Comparison of ENCODE assay signal across 22 mouse cellular contexts in genomic region chr19:7374491-7374890, GRCm38 (mm10). TPM values are rescaled to one million over a fixed set of nuclear protein-coding genes. Genes with fewer than 3 reads are reported as not detected.
DNase-seq lines count a peak whose midpoint lies in the region; ATAC-seq and TF ChIP-seq lines count a peak whose summit lies in the region.
"Had no signal": no experiment of that assay in that cellular context is flagged by ENCODE, and none has a peak within 500 bp of the region (broad histone marks: within the 10 kb centered on the region; RNA-seq: fewer than 3 reads in every experiment).

No protein-coding gene starts in this region.

- no peak overlapping the region for H3K4me3 ChIP-seq in embryonic facial prominence, embryonic 11.5 days (ENCODE audit: low read depth, low read length)
- no peak overlapping the region for H3K4me3 ChIP-seq in embryonic facial prominence, embryonic 10.5 days
- H3K4me3 ChIP-seq in hindbrain, embryonic 16.5 days (ENCODE audit: low read length) = no peak overlapping the region
- no peak overlapping the region for H3K4me3 ChIP-seq in hindbrain, embryonic 12.5 days
- no peak overlapping the region for H3K4me3 ChIP-seq in midbrain, embryonic 13.5 days (replicated peaks)
- no peak overlapping the region for H3K4me3 ChIP-seq in midbrain, embryonic 16.5 days (ENCODE audit: low read depth, low read length)
- H3K4me3 ChIP-seq in stomach, postnatal 0 days (ENCODE audit: low read depth, low read length) = no peak overlapping the region
- H3K4me3 ChIP-seq: forebrain, embryonic 12.5 days; heart, adult 2 months; heart, embryonic 12.5 days had no signal

- H3K27me3 ChIP-seq in embryonic facial prominence, embryonic 11.5 days (ENCODE audit: control insufficient read depth, insufficient read depth, low read length) = no peaks in the 10 kb centered on the region
- H3K27me3 ChIP-seq in embryonic facial prominence, embryonic 10.5 days (replicated peaks; ENCODE audit: low read depth, poor library complexity, severe bottlenecking) = no peaks in the 10 kb centered on the region
- no peaks in the 10 kb centered on the region for H3K27me3 ChIP-seq in hindbrain, embryonic 16.5 days (replicated peaks; ENCODE audit: control insufficient read depth, insufficient read depth, low read length)
- H3K27me3 ChIP-seq in hindbrain, embryonic 12.5 days = no peaks in the 10 kb centered on the region
- no peaks in the 10 kb centered on the region for H3K27me3 ChIP-seq in midbrain, embryonic 13.5 days
- H3K27me3 ChIP-seq in midbrain, embryonic 16.5 days (ENCODE audit: control insufficient read depth, insufficient read depth, low read depth, low read length) = no peaks in the 10 kb centered on the region
- no peaks in the 10 kb centered on the region for H3K27me3 ChIP-seq in stomach, postnatal 0 days (ENCODE audit: control insufficient read depth, insufficient read depth, low read length)
- H3K27me3 ChIP-seq: forebrain, embryonic 12.5 days; heart, embryonic 12.5 days had no signal

- H3K4me1 ChIP-seq in embryonic facial prominence, embryonic 11.5 days (ENCODE audit: control insufficient read depth, insufficient read depth, low read length) = no peaks in the 10 kb centered on the region
- H3K4me1 ChIP-seq in embryonic facial prominence, embryonic 10.5 days = 0 out of 2 replicates have a peak, but pooled peaks cover 4% of the 10 kb centered on the region
- H3K4me1 ChIP-seq in hindbrain, embryonic 16.5 days (ENCODE audit: control insufficient read depth, insufficient read depth, low read depth, low read length) = peaks cover 2% of the 10 kb centered on the region
- H3K4me1 ChIP-seq in hindbrain, embryonic 12.5 days = peaks cover 7% of the 10 kb centered on the region
- H3K4me1 ChIP-seq in midbrain, embryonic 13.5 days (replicated peaks) = peaks cover 13% of the 10 kb centered on the region
- peaks cover 4% of the 10 kb centered on the region for H3K4me1 ChIP-seq in midbrain, embryonic 16.5 days (ENCODE audit: control insufficient read depth, insufficient read depth, low read length)
- H3K4me1 ChIP-seq in stomach, postnatal 0 days (replicated peaks; ENCODE audit: control insufficient read depth, insufficient read depth) = no peaks in the 10 kb centered on the region

- 0 out of 2 replicates have a peak, but pooled peaks have one; percentile 18 for ATAC-seq in embryonic facial prominence, embryonic 11.5 days (replicated peaks; ENCODE audit: insufficient number of reproducible peaks, low FRiP score, low TSS enrichment, low read depth)
- ATAC-seq in hindbrain, embryonic 16.5 days = 0 out of 2 replicates have a peak, but pooled peaks have one; percentile 42
- no peak for ATAC-seq in hindbrain, embryonic 12.5 days (ENCODE audit: low FRiP score)
- ATAC-seq in midbrain, embryonic 13.5 days = no peak
- no peak for ATAC-seq in midbrain, embryonic 16.5 days
- ATAC-seq in stomach, postnatal 0 days (ENCODE audit: low FRiP score, low TSS enrichment) = peak; percentile 38; the same call in 1 of the 2 replicates
- ATAC-seq: CD4-positive, CD25-positive, alpha-beta regulatory T cell, adult 4 months; forebrain, embryonic 16.5 days; inflammation-experienced regulatory T-cells, adult 6 months had no signal

- no peak for TF ChIP-seq CTCF in stomach, postnatal 0 days (IDR thresholded peaks at IDR 0.05; ENCODE audit: low read depth)

- no peak overlapping the region for H3K9ac ChIP-seq in embryonic facial prominence, embryonic 11.5 days (replicated peaks; ENCODE audit: low read length)
- no peak overlapping the region for H3K9ac ChIP-seq in hindbrain, embryonic 16.5 days (ENCODE audit: low read depth, low read length)
- no peak overlapping the region for H3K9ac ChIP-seq in hindbrain, embryonic 12.5 days
- H3K9ac ChIP-seq in midbrain, embryonic 13.5 days (replicated peaks) = 0 out of 2 replicates have a peak overlapping the region, but pooled peaks have one; percentile 12
- H3K9ac ChIP-seq in midbrain, embryonic 16.5 days (ENCODE audit: low read depth, low read length) = no peak overlapping the region
- no peak overlapping the region for H3K9ac ChIP-seq in stomach, postnatal 0 days (ENCODE audit: low read length)
- H3K9ac ChIP-seq: forebrain, embryonic 12.5 days; heart, embryonic 12.5 days; hindbrain, embryonic 14.5 days had no signal

- 98% methylated on average over 8 of the region's 8 CpGs for WGBS in embryonic facial prominence, embryonic 11.5 days
- WGBS in embryonic facial prominence, embryonic 10.5 days = 97% methylated on average over 8 of the region's 8 CpGs
- 99% methylated on average over 8 of the region's 8 CpGs for WGBS in hindbrain, embryonic 16.5 days
- WGBS in hindbrain, embryonic 12.5 days = 99% methylated on average over 8 of the region's 8 CpGs
- WGBS in midbrain, embryonic 13.5 days = 96% methylated on average over 8 of the region's 8 CpGs
- WGBS in midbrain, embryonic 16.5 days = 97% methylated on average over 8 of the region's 8 CpGs
- WGBS in stomach, postnatal 0 days = 95% methylated on average over 8 of the region's 8 CpGs

- DNase-seq in embryonic facial prominence, embryonic 11.5 days (ENCODE audit: low spot score) = no peak
- DNase-seq in embryonic facial prominence, embryonic 10.5 days (ENCODE audit: low spot score) = no peak
- DNase-seq in stomach, postnatal 0 days (ENCODE audit: low spot score) = no peak
- no peak for DNase-seq in thymus, postnatal 36 days
- DNase-seq: adrenal gland, postnatal 14 days; B cell, adult 2 months; cerebellum, adult 11-12 months; cerebellum, adult 9-11 months; cerebellum, postnatal 36 days; gastrocnemius, postnatal 10 days; heart, adult 2 months; heart, postnatal 4 days had no signal

- no peak overlapping the region for H3K27ac ChIP-seq in embryonic facial prominence, embryonic 11.5 days (replicated peaks; ENCODE audit: low read depth, low read length)
- H3K27ac ChIP-seq in embryonic facial prominence, embryonic 10.5 days (replicated peaks) = no peak overlapping the region
- H3K27ac ChIP-seq in hindbrain, embryonic 16.5 days (ENCODE audit: low read depth, low read length) = no peak overlapping the region
- H3K27ac ChIP-seq in hindbrain, embryonic 12.5 days = no peak overlapping the region
- no peak overlapping the region for H3K27ac ChIP-seq in midbrain, embryonic 13.5 days
- H3K27ac ChIP-seq in midbrain, embryonic 16.5 days (ENCODE audit: low read length) = no peak overlapping the region
- H3K27ac ChIP-seq in stomach, postnatal 0 days (replicated peaks) = no peak overlapping the region
- H3K27ac ChIP-seq: forebrain, embryonic 12.5 days; heart, adult 2 months; hindbrain, embryonic 14.5 days had no signal

- H3K36me3 ChIP-seq in embryonic facial prominence, embryonic 11.5 days (replicated peaks; ENCODE audit: control insufficient read depth, insufficient read depth, low read depth, low read length) = peaks cover 19% of the 10 kb centered on the region
- H3K36me3 ChIP-seq in embryonic facial prominence, embryonic 10.5 days (replicated peaks) = peaks cover 98% of the 10 kb centered on the region
- H3K36me3 ChIP-seq in hindbrain, embryonic 16.5 days (ENCODE audit: control insufficient read depth, insufficient read depth, low read length) = peaks cover 50% of the 10 kb centered on the region
- peaks cover 72% of the 10 kb centered on the region for H3K36me3 ChIP-seq in hindbrain, embryonic 12.5 days
- peaks cover 69% of the 10 kb centered on the region for H3K36me3 ChIP-seq in midbrain, embryonic 13.5 days
- peaks cover 33% of the 10 kb centered on the region for H3K36me3 ChIP-seq in midbrain, embryonic 16.5 days (ENCODE audit: control insufficient read depth, insufficient read depth, low read length)
- H3K36me3 ChIP-seq in stomach, postnatal 0 days (ENCODE audit: control insufficient read depth, insufficient read depth, low read length) = peaks cover 18% of the 10 kb centered on the region

- TF ChIP-seq EP300 in stomach, postnatal 0 days (optimal IDR thresholded peaks at IDR 0.05) = no peak

- no peak overlapping the region for H3K4me2 ChIP-seq in embryonic facial prominence, embryonic 11.5 days (ENCODE audit: low read depth, low read length)
- H3K4me2 ChIP-seq in hindbrain, embryonic 16.5 days (ENCODE audit: low read length) = no peak overlapping the region
- H3K4me2 ChIP-seq in hindbrain, embryonic 12.5 days (replicated peaks) = no peak overlapping the region
- H3K4me2 ChIP-seq in midbrain, embryonic 13.5 days (replicated peaks) = no peak overlapping the region
- no peak overlapping the region for H3K4me2 ChIP-seq in midbrain, embryonic 16.5 days (ENCODE audit: low read length)
- H3K4me2 ChIP-seq in stomach, postnatal 0 days (replicated peaks; ENCODE audit: low read depth) = no peak overlapping the region
- H3K4me2 ChIP-seq: forebrain, embryonic 12.5 days; heart, embryonic 12.5 days; hindbrain, embryonic 14.5 days had no signal

- no peaks in the 10 kb centered on the region for H3K9me3 ChIP-seq in embryonic facial prominence, embryonic 11.5 days (replicated peaks; ENCODE audit: control insufficient read depth, low read length)
- no peaks in the 10 kb centered on the region for H3K9me3 ChIP-seq in embryonic facial prominence, embryonic 10.5 days
- no peaks in the 10 kb centered on the region for H3K9me3 ChIP-seq in hindbrain, embryonic 16.5 days (ENCODE audit: control insufficient read depth, low read length)
- H3K9me3 ChIP-seq in hindbrain, embryonic 12.5 days (replicated peaks) = no peaks in the 10 kb centered on the region
- H3K9me3 ChIP-seq in midbrain, embryonic 13.5 days = no peaks in the 10 kb centered on the region
- no peaks in the 10 kb centered on the region for H3K9me3 ChIP-seq in midbrain, embryonic 16.5 days (replicated peaks; ENCODE audit: control insufficient read depth, low read length, poor library complexity, severe bottlenecking)
- no peaks in the 10 kb centered on the region for H3K9me3 ChIP-seq in stomach, postnatal 0 days (ENCODE audit: control insufficient read depth, low read length)
- H3K9me3 ChIP-seq: forebrain, embryonic 12.5 days; heart, embryonic 12.5 days had no signal

RNA-seq across cellular contexts. Expression of gene Spindoc, which starts 8.3 kb away (rescaled TPM):
- polyA plus RNA-seq in embryonic facial prominence, embryonic 11.5 days (2014; fragmentation: Nextera tagmentation; extraction: Ambion mirVana) = 22.4 and 24.8 TPM in 2 replicates
- 44.5 and 51.7 TPM in 2 replicates for polyA plus RNA-seq in embryonic facial prominence, embryonic 10.5 days (2016; fragmentation: Nextera tagmentation; extraction: Ambion mirVana)
- 23.4 and 34.0 TPM in 2 replicates for polyA plus RNA-seq in hindbrain, embryonic 16.5 days (2015; fragmentation: Nextera tagmentation; extraction: Ambion mirVana)
- 37.8 and 44.1 TPM in 2 replicates for polyA plus RNA-seq in hindbrain, embryonic 12.5 days (2016; fragmentation: Nextera tagmentation; extraction: Ambion mirVana)
- polyA plus RNA-seq in midbrain, embryonic 13.5 days (2015; fragmentation: Nextera tagmentation; extraction: Ambion mirVana) = 42.2 and 45.3 TPM in 2 replicates
- polyA plus RNA-seq in midbrain, embryonic 16.5 days (2015; fragmentation: Nextera tagmentation; extraction: Ambion mirVana) = 30.7 and 32.3 TPM in 2 replicates
- 13.5 and 14.2 TPM in 2 replicates for polyA plus RNA-seq in stomach, postnatal 0 days (2015; fragmentation: Nextera tagmentation; extraction: Ambion mirVana)

RNA-seq across cellular contexts. Expression of gene Mark2, which starts 32.8 kb away (rescaled TPM):
- polyA plus RNA-seq in embryonic facial prominence, embryonic 11.5 days (2014; fragmentation: Nextera tagmentation; extraction: Ambion mirVana) = 32.4 and 39.4 TPM in 2 replicates
- polyA plus RNA-seq in embryonic facial prominence, embryonic 10.5 days (2016; fragmentation: Nextera tagmentation; extraction: Ambion mirVana) = 48.5 and 49.1 TPM in 2 replicates
- polyA plus RNA-seq in hindbrain, embryonic 16.5 days (2015; fragmentation: Nextera tagmentation; extraction: Ambion mirVana) = 40.5 and 43.2 TPM in 2 replicates
- polyA plus RNA-seq in hindbrain, embryonic 12.5 days (2016; fragmentation: Nextera tagmentation; extraction: Ambion mirVana) = 62.1 and 64.2 TPM in 2 replicates
- polyA plus RNA-seq in midbrain, embryonic 13.5 days (2015; fragmentation: Nextera tagmentation; extraction: Ambion mirVana) = 40.7 and 47.1 TPM in 2 replicates
- polyA plus RNA-seq in midbrain, embryonic 16.5 days (2015; fragmentation: Nextera tagmentation; extraction: Ambion mirVana) = 42.2 and 43.8 TPM in 2 replicates
- 44.7 and 56.0 TPM in 2 replicates for polyA plus RNA-seq in stomach, postnatal 0 days (2015; fragmentation: Nextera tagmentation; extraction: Ambion mirVana)

RNA-seq across cellular contexts. Expression of gene 2700081O15Rik, which starts 42.9 kb away (rescaled TPM):
- 10.4 and 11.4 TPM in 2 replicates for polyA plus RNA-seq in embryonic facial prominence, embryonic 11.5 days (2014; fragmentation: Nextera tagmentation; extraction: Ambion mirVana)
- polyA plus RNA-seq in embryonic facial prominence, embryonic 10.5 days (2016; fragmentation: Nextera tagmentation; extraction: Ambion mirVana) = 6.1 and 7.1 TPM in 2 replicates
- 11.2 and 12.4 TPM in 2 replicates for polyA plus RNA-seq in hindbrain, embryonic 16.5 days (2015; fragmentation: Nextera tagmentation; extraction: Ambion mirVana)
- polyA plus RNA-seq in hindbrain, embryonic 12.5 days (2016; fragmentation: Nextera tagmentation; extraction: Ambion mirVana) = 18.0 and 20.1 TPM in 2 replicates
- polyA plus RNA-seq in midbrain, embryonic 13.5 days (2015; fragmentation: Nextera tagmentation; extraction: Ambion mirVana) = 16.7 and 17.5 TPM in 2 replicates
- polyA plus RNA-seq in midbrain, embryonic 16.5 days (2015; fragmentation: Nextera tagmentation; extraction: Ambion mirVana) = 11.0 and 12.0 TPM in 2 replicates
- polyA plus RNA-seq in stomach, postnatal 0 days (2015; fragmentation: Nextera tagmentation; extraction: Ambion mirVana) = 2.6 and 3.3 TPM in 2 replicates

Comparison
In these comparisons a context has a peak if more than half of its experiments do, and no peak if none do; other contexts are left out.
1. ATAC-seq: peak in embryonic facial prominence, embryonic 11.5 days (single experiment), hindbrain, embryonic 16.5 days (single experiment) and stomach, postnatal 0 days (single experiment); none in hindbrain, embryonic 12.5 days (single experiment), midbrain, embryonic 13.5 days (single experiment) and midbrain, embryonic 16.5 days (single experiment).